Mouse (Mus musculus) cerebellum, postnatal 25 days (tissue): ENCODE results near the gene Cul3.
"Not testable (repeated sequence)": the region's sequence is repeated elsewhere in the genome, so short reads cannot be mapped to it uniquely, and the experiment has no call there.

Source experiments
- DNase-seq, 2 experiments: peaks; one replicate each; pipeline ENCODE4 v3.0.0; 2021; ENCODE audit warnings: mixed read lengths in 2 of 2

Gene Cul3

GRCm38 (mm10) chr1:80340436-80341376 lies at the start of gene Cul3:
Gene Cul3 (minus strand): TSS chr1:80340480.
- DNase-seq: peak; percentile 96

GRCm38 (mm10) chr1:80389518-80389917 lies 49.2 kb upstream of the Cul3 start:
- no peak for DNase-seq

GRCm38 (mm10) chr1:80383613-80384589 lies 43.6 kb upstream of the Cul3 start:
- DNase-seq: no peak

- DNase-seq: no peak
Observed at GRCm38 (mm10) chr1:80382928-80383327, 42.6 kb upstream of the Cul3 start.

GRCm38 (mm10) chr1:80381302-80381701 lies 41.0 kb upstream of the Cul3 start:
- no peak for DNase-seq

GRCm38 (mm10) chr1:80372010-80372409 lies 31.7 kb upstream of the Cul3 start:
- DNase-seq: no peak

- DNase-seq: no peak
Observed at GRCm38 (mm10) chr1:80371189-80371889, 31.1 kb upstream of the Cul3 start.

GRCm38 (mm10) chr1:80363486-80363885 lies 23.2 kb upstream of the Cul3 start:
- peak; percentile 57 to 60 for DNase-seq

GRCm38 (mm10) chr1:80362946-80363345 lies 22.7 kb upstream of the Cul3 start:
- peak; percentile 49 to 53 for DNase-seq

- DNase-seq: peak; percentile 18 to 19
Observed at GRCm38 (mm10) chr1:80362400-80362799, 22.1 kb upstream of the Cul3 start.

- DNase-seq: not testable (repeated sequence)
Observed at GRCm38 (mm10) chr1:80361771-80362170, 21.5 kb upstream of the Cul3 start.

- no peak for DNase-seq
Observed at GRCm38 (mm10) chr1:80360038-80360608, 19.8 kb upstream of the Cul3 start.

- DNase-seq: peak in 1 of 2 experiments; percentile 86
Observed at GRCm38 (mm10) chr1:80340061-80340435, 232 bp downstream of the Cul3 start.

- no peak for DNase-seq
Observed at GRCm38 (mm10) chr1:80339425-80340021, 757 bp downstream of the Cul3 start.

- DNase-seq: no peak
Observed at GRCm38 (mm10) chr1:80338398-80338797, 1.9 kb downstream of the Cul3 start.

- peak; percentile 32 to 62 for DNase-seq
Observed at GRCm38 (mm10) chr1:80335726-80336368, 4.4 kb downstream of the Cul3 start.

GRCm38 (mm10) chr1:80335118-80335517 lies 5.2 kb downstream of the Cul3 start:
- DNase-seq: no peak

- no peak for DNase-seq
Observed at GRCm38 (mm10) chr1:80330970-80331369, 9.3 kb downstream of the Cul3 start.

GRCm38 (mm10) chr1:80325761-80326160 lies 14.5 kb downstream of the Cul3 start:
- DNase-seq: no peak

- DNase-seq: no peak
Observed at GRCm38 (mm10) chr1:80324370-80324769, 15.9 kb downstream of the Cul3 start.

- no peak for DNase-seq
Observed at GRCm38 (mm10) chr1:80315533-80316045, 24.7 kb downstream of the Cul3 start.
